Mouse (Mus musculus): Measurements from ENCODE around the gene Rab3a. TPM values are rescaled to one million over a fixed set of nuclear protein-coding genes. Genes with fewer than 3 reads are reported as not detected.

The Rab3a gene
- 1 to 10 TPM; 4.6 to 8.6 (median 7.9) TPM for polyA plus RNA-seq (2017; shearing (Covaris generic))

DNA sequence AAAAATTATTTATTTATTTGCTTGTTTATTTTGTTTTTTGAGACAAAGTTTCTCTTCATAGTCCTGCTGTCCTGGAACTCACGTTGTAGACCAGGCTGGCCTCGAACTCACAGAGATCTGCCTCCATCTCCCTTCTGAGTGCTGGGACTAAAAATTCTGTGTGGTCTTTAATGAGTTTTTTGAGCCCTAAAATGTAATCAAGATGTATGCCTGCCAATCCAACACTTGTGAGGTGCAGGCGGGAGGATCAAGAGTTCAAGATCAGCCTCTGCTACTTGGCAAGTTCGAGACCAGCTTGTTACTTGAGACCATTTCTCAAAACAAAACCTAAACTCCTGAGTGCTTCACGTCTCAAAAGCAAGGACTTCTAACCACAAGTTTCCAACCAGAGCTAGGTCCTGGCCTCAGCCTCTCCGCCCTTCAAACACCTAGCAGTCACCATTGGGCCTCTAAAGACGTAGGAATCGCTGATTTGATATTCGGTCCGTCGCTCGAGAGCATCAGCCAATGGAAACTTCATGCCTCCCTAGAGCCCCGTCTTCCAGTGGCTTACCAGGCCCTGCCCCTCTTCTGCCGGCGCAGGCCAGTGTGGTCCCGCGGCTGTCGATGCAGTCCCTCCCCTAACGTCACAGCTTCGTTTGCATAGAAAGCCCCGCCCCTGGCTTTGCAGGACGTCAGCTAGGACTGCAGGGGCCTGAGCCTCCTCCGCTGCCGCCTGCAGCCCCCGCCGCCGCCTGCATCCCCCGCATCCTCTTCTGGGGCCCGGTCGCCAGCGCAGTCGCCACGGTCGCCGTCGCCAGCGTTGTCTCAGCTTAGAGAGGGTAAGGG is at the start of gene Rab3a:
TSS of gene Rab3a (plus strand) at position 637 of the 828 bp plus-strand sequence.
- peak; percentile 96 for ATAC-seq

DNA sequence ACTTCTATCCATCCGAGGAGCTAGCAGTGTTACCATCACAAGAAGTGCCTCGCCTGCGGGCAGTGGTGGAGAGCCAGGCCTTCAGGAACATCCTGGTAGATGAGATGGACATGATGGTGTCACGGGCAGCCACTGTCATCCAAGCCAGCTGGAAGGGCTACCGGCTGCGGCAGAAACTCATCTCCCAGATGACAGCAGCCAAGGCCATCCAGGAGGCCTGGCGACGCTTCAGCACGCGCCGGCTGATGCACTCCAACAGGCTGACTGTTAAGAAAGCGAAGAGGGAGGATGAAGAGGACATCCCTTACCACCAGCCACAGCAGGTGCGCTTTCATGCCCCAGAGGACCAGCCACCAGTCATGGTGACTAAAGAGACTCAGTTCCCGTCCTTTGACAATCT is 46.2 kb upstream of the Rab3a start:
- no peak for ATAC-seq

DNA sequence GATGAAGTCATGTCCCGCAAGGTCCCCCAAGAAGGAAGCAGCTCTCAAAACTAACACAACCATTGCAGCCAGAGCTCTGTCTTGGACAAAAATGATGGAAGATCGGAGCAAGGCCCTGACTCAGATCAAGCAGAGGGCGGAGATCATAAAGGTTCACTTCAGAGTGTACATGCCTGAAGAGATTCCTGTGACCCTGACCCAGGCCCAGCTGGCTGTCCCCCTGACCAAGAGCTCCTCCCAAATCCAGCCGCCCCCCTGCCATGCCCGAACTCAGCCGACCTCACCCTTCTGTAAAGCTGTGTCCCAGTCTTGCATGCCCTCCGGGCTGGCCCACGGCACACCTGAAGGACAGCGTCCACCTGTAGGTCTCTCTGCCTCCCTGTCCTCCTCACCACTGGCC is 44.7 kb upstream of the Rab3a start:
- no peak for ATAC-seq

DNA sequence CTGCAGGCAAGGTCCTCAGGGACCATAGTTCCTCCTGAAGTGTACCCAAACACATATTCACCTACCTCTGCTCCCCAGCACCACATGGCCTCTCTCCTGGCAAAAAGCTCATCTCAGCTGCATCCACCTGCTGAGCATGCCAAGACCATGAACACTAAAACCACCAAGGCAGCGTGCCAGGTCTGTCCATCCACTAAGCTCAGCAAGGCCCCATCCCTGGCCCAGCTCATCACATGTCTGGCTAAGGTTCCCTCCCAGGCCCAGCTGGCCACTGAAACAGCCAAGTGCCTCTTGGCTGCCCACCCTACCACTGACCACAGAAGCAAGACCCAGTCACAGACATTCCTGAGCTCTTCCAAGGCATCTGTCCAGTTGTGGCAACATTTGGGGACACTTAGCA is 44.2 kb upstream of the Rab3a start:
- ATAC-seq, result no peak

DNA sequence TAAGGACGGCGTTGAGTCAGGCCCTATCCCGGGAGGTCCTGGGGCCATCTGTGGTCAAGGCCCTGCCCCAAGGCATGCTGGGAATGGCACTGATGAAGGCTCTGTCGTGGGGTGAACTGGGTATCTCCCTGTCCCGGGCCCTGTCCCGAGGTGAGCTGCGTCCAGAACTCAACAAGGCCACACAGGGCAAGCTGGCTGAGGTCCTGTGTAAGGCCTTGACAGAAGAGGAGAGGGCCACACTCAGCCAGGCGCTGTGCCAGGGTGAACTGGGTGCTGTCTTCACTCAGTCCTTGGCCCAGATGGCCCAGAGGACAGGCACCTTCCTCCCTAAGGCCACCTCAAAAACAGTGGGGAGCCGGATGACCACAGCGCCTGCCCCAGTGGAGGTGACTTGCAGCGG is 43.4 kb upstream of the Rab3a start:
- no peak for ATAC-seq

DNA sequence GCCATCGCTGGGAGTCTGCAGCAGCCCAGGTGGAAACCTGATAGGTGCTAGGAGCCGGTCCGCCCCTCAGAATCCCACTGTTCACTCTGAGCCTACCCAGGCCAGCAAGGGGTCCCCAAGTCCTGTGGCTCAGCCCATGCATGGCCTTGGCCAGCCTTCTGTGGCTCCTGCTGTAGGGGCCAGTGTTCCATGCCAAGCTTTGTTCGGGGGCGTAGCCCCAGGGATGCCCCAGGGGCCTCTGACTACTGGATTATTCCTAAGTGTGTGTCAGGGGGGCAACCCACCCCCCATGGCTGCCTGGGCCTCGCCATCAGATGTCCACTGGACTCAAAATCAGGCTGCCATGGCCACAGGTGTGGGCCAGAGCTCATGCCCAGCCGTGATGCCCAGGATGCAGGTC is 40.5 kb upstream of the Rab3a start:
- no peak for ATAC-seq

DNA sequence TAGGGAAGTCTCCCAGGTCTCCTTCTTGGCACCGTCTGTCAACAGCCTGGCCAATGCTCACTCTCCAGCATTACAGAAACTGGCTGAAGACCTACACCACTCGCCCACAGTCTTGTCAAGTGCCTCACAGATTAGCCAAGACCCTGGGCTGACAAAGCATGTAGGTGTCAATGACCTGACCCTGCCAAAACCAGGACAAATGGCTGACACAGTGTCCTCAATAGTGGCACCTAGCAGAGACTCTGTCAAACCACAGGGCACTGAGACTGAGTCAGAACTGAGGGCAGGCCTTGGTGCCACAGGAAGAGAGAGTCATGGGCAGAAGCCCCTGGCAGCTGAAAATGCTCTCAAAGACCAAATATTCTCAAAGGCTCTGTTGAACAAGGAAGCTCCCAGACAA is 39.4 kb upstream of the Rab3a start:
- no peak for ATAC-seq

DNA sequence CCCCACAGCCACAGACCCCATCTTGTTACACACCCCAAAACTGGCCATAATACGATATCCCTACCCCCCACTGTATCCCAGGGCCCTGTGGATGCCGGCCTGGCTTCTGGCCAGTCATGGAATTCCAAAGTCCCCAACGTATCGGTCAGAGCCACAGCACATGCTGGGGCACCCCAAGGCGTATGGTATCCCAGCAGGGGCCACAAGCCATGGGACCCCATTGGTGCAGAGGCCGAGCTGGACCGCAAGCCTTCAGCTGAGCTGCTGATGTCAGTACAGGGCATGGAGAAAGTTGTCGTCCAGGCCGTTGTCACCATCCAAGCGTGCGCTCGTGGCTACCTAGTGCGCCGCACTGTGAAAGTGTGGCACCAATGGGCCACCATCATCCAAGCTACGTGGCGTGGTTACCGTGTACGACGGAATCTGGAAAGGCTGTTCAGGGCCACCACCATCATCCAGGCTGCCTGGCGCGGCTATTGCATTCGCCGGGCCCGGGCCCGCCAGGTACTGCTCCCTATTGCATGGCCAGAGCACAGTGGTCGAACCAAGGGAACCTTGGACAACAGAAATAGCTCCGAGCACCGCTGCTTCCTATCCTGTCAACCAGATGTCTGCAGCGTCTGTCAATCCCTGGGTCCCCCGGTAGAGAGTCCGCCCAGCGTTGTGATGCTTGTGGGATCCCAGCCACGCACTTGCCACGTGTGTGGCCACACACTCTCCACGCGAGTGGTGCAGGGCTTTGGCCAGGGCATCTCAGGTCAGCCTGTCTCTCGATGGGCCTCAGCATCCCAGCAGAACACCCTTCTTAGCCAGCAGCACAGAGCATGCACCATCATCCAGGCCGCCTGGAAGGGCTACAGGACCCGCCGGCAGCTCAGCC is 37.7 kb upstream of the Rab3a start:
- ATAC-seq, result no peak

DNA sequence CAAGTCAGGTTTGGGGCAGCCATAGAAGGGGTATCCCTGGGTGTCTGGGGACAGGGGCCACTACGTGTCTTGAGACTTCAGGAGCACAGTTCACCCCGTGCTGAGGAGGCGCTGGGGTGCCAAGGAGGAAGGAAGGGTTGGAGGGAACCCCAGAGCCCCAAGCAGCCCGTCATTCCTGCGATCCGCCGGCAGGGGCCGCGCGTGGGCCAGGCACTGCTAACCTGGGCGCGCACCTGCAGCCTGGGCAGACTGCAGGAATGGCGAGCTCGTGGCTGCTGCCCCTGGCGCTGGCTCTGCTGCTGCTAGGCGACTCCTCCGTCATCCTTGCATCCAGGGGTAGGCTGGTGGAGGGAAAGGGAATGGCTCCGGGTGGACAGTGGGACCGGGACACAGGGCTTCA is 36.2 kb upstream of the Rab3a start, which contains the start of gene Gm3336:
TSS of gene Gm3336 (plus strand) at position 247 of the 400 bp plus-strand sequence.
- ATAC-seq, result peak; percentile 77

DNA sequence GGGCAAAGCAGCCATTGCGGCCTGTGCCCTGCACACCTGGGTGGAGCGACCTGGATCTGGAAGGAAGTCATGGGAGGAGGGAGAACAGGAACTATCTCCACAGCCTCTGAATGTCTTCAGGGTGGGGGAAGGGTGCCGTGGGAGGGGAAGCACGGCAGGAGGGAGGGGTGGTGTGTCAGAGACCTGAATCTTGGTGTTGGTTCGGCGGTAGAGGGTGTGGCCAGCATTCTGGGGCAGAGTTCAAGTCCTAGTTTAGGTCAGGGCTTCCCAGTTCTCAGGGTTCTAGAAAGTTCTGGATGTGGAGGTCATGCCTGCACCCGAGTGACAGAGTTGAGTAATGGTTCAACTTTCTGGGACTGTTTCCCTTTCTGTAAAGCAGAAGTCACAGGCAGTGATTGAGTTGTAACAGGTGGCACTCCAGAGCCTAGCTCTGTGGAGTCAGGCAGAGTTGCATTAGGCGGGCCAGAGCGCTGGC is 34.6 kb upstream of the Rab3a start:
- ATAC-seq, result no peak

DNA sequence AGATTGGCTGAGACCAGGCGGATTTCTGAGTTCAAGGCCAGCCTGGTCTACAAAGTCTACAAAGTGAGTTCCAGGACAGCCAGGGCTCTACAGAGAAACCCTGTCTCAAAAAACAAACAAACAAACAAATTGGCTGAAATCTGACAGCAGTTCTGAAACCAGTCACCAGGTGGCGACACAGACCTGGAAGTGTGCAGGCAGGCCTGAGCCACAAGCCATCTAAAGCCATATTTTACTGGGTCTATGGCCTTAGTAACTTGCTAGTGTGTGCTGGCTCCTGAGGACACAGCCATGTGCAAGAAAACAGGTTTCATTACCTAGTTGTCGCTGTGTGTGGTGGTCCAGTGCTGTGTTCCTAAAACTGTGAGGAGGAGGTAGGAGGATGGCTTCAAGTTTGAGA is 33.7 kb upstream of the Rab3a start:
- ATAC-seq, result no peak

DNA sequence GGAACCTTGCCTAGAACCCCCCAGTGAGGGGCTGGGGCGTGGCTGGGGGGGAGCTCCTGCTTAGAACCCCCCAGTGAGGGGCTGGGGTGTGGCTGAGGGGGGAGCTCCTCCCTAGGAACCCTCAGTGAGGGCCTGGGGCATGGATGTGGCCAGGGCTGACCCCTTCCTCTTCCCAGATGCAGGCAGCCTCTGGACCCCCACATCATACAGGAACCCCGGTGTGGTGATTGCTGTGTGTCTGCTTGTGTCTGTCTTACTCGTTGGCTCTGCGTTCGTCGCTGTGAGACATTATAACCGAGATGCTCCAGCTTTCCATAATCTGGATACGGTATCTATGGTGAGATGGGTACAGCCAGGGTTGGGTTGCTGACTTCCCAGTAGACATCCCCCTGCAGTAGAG is 32.9 kb upstream of the Rab3a start:
- no peak for ATAC-seq

DNA sequence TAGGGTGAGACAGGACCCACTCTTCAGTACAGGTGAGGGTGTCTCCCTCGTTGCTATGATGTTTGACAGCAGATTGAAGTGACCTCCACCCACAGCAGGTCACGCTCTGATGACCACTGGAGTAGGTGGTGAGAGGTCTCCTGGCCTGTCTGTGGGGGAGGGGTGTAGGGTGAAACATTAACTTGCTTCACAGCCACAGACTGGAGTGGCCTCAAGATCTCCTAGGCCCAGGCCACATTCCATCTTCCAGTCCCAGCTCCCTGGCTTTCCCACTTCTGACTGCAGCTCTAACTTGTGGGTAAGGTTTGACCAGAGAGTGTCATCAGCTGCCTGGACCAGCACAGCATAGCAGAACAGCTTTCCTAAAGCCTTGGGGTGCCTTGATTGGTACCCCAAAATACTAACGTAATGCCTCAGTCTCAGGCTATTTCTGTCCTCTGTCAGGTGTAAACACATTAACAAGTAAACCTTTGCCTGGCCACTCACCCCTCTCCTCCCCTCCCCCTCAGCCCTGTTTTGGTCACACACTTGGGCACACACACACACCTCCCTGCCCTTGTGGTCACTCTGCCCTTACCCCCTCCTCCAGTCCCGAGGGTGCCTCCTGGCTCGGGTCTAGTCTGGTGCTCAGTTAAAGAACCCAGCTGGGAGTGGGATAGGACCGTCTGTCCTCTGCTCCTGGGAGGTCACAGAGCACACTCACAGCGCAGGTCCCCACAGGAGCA is 30.8 kb upstream of the Rab3a start, which contains the start of gene Pde4c:
TSS of gene Pde4c (plus strand) at position 235 of the 725 bp plus-strand sequence.
- no peak for ATAC-seq

DNA sequence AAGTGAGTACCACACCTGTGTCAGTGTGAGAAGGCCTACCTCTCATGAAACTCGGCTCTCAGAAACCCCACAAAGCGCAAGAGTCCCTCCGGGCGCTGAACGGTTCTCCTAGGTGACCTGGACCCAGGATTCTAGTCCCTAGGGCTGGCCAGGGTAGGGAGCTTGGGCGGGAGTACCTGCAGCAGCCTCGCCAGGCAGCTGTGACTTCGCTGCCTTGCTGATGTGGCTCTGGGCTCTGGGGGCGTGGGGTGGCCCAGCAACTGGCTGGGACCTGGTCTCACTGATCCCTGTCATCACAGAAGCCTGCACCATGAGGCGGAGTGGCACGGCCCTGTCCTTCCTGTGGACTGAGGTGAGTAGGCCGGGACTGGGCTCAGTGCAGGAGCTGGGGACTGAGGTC is 30.3 kb upstream of the Rab3a start:
- no peak for ATAC-seq

DNA sequence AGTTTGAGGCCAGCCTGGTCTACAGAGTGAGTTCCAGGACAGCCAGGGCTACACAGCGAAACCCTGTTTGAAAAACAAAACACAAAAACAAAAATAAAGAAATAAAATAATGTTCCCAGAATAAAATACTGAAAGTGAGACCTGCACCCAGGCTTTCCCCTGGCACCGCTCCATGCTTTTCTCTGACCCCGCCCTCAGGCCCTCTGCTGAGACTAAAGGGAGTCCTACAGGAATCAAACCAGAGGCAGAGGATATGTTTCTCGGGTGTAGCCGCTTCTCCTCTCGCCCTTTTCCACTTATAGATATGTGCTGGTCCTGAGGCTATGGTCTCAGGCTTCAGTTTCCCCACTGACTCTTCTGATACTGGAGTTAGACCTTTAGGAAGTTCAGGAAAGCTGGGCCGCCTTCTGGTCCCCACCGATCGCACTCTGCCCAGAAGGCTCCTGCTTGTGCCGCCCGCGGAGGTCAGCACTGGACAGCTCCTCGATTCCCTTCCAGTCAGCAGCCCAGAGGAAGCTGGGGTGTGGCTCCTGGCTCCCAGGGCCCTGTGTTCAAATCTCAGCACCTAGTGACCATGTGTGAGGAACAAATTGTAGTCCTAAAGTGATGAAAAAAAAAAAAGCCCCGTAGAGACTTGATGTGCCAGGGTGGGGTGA is 28.6 kb upstream of the Rab3a start:
- no peak for ATAC-seq

DNA sequence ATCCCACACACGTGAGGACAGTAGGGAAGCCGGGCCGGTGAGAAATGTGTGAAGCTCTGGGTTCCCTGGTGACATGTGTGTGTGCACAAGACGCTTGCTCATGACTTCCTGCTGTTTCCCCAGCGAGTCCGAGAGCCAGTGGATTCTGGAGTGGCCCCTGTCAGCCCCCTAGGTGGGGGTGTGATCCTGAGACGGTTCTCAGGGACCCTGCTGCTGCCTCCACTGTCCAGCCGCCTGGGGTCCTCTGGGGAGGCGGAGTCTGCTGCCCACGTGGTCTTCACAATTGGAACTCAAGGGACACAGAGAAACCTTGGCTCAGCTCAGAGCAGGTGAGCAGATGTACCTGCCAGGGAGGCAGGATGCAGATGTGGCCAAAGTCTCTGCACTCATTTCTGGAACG is 27.8 kb upstream of the Rab3a start:
- no peak for ATAC-seq

DNA sequence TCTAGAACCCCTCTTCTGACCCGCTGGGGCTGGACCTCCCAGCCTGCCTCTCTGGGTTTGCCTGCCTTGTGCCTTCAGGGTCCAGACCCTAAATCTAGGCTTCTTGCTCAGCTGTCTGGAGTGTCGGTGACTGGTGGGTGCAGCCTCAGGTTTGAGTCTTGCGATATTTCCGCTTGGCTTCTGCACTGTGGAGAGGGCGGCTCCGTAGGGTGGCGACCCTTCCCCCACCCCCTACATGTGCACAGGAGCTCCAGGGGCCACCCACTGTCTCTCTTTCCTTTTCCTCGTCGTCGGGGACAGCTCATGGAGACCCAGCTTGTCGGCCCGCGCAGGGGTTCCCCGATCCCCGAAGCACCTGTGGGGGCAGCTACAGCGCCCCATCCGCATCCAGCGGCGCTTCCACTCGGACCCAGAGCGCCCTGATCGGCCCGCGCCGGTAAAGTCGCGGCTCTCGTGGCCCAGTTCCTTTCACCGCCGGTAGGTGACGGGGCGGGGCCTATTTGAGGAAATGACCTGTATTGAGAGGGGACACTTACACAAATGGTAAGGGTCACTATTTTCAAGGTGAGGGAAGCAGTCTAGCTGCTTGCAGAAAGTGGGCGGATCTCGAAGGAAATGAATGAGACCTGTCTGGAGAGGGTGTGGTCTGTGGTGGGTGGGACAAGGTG is 24.5 kb upstream of the Rab3a start:
- peak; percentile 77 for ATAC-seq

DNA sequence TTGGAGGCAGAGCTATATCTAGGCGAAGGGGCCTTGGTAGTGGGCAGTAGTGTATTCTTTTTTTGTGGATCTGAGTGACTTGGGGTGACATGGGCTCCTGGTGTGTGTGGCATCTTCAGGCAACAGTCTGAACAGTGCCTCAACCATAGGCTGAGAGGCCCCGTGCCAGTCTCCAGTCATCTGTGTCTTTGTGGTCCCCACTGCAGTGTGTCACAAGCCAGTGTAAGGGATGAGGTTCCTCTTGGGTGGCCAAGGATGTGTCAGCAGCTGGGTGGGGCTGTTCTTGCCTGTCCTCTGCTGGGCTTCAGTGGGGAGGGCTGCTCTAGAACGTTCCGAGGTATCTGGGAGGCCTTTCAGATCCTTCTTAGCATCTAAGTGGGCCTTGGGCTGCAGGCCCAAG is 23.5 kb upstream of the Rab3a start:
- ATAC-seq, result no peak

DNA sequence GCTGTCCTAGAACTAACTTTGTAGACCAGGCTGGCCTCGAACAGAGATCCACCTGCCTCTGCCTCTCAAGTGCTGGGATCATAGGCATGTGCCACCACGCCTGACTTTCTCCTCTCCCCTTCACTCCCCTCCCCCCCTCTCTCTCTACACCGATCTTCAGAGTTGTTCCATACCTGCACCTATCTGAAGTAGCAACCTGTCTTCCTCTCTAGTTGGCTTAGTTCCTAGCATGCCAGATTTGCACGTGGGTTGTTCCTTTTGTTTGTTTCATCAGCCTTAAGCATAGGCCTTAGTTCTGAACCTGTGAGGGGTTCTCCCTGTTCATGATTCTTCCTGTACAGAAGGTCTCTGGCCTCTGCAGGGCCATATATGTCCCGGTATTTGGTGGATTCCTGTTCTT is 16.8 kb upstream of the Rab3a start:
- ATAC-seq, result no peak

DNA sequence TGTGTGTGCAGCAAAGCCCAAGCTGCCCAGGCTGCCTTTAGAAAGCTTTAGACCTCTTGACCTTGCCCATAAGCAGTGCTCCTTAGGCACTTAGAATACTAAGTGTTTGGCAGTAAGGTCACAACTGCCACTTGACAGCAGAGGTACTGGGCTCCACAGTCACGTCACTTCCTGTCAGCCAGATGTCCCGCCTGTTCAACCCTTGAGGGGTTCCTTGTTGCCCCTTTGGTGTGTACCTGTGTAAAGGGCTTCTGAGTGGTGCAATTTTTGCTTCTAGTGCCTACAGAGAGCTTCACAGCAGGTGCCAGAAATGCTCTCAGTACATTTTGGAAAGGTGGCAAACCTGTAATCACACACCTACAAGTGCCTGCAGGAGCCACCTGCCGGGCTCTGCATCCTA is 16.3 kb upstream of the Rab3a start:
- ATAC-seq, result no peak

DNA sequence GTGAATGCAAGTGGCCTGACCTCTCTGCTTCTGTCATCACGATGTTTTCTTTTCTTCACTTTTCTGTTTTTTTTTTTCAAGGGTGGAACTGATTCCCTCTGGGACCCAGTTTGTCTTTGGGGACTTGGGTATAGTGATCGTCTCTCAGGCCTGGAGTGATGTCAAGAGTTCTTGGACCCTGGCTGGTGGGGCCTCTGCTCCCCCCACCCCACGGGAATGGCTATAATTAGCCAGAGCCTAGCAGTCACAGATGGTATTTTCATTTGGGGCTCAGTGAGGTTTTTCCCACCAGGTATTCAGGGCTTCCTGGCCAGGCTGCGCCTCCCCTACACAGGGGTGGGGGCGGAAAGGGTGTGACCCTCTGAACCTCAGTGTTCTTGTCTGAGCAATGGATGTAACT is 12.8 kb upstream of the Rab3a start:
- no peak for ATAC-seq

DNA sequence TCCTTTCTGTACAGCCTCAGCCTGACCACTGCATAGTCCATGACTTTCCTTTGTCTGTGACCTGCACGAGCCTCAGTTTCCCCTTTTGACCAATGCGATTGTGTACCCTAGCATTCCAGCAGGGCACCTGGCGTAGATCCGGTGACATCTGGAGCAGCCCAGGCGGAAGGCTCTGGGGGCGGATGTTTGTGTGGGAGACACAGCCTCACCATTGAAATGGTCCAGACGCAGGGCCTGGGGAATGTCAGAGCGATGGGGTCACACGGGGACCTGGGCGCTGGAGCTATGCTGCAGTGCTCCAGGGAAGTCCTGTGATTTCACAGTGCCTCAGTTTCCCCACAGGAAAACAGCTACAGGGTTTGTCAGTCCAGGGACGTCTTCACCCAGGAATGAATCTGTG is 12.3 kb upstream of the Rab3a start:
- no peak for ATAC-seq

Measured in inflammation-experienced regulatory T-cells, adult 6 months (primary cell).